Mouse (Mus musculus) mature B cell (primary cell): ENCODE data around the gene Vps45.

ENCODE experiments used
- in situ Hi-C: fragments of 300-500 bp; cut with MboI; formaldehyde crosslinking; loops from 2 replicates; pipeline ENCODE4 v1.14.3; 2019

The Vps45 gene

DNA sequence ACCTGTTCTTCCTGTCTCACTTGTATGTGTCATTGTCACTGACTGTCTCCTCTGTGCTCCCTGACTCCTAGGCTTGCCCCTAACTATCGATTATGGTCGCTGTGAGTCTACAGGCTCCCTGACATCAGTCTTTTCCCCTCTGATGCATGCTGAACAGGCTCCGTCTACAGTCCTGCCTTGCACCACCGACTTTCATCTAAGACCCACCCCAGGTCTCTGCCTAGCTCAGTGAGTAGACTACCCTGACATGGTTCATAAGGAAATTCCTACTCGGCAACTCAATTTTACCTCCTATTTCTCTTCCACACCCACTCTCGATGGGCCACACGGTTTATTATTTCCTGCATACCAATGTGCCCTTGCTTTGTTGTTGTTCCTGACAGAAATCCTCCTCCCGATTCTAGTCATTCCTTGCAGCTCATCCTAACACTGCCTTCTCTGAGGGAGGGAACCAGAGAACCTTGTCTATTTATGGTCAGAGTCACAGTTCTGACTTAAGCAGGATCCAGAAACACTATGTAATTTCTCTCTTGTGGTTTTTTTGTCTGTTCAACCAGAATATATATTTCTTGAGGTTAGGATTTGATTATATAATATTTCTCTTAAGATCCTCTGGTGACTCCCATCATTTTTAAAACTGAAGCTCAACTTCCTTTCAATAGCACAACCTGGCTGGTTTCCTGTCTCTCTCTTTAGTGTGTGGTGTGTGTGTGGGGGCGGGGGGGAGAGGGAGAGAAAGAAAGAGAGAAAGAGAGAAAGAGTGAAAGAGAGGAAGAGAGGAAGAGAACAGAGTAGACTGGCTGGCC lies 18.2 kb downstream of the Vps45 start:
- in situ Hi-C loops: no loop called here

DNA sequence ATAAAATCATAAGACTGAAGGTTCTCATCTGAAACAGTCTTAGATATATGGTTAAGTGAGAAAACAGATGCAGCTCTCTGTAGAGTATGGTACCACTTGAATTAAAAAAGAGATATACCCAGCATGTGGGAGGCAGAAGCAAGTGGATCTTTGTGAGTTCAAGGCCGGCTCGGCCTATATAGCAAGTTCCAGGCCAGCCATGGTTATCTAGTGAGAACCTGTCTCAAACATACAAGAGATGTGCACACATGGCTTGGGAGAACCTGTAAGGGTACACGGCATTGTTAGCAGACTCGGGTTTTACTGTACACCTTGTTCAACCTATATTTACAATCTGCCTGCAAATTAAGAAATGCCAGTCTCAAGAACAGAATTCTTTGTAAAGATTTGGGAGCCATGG lies 19.4 kb downstream of the Vps45 start:
- in situ Hi-C loops: no loop called here

DNA sequence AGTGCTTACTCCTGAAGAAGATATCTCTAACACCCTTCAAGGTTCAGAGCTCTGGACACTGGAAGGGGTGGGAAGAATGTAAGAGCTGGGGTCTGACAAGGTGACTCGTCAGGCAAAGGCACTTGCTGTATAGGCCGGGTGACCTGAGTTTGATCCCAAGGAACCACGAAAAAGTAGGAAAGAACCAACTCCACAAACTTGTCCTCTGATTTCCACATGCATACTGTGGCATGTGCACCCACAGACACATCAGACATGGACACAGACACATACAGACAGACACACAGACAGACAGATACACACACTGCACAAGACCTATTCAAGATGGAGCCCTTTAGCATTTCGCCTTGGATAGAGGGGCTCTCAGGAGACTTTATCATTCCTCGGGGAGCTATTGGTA lies 20.1 kb downstream of the Vps45 start:
- in situ Hi-C loops: no loop called here

DNA sequence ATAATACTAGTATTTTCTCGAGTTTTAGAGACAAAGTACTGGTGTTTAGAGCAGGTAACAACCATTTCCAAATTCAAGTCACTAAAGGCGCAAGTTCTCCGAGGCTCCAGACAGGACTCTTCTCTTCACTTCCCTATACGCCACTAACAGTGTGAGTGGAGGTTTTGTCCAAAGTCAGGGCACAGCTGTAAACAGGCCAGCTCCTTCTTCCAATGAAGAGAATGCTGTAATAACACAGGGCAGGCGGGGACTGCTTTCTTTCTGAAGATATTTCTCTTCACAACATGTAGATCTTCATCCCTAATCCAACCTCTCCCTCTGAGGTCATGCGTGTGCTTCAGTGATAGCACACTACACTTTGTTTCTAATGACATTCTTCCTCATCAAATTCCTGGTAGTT lies 21.5 kb downstream of the Vps45 start:
- in situ Hi-C loops: no loop called here

DNA sequence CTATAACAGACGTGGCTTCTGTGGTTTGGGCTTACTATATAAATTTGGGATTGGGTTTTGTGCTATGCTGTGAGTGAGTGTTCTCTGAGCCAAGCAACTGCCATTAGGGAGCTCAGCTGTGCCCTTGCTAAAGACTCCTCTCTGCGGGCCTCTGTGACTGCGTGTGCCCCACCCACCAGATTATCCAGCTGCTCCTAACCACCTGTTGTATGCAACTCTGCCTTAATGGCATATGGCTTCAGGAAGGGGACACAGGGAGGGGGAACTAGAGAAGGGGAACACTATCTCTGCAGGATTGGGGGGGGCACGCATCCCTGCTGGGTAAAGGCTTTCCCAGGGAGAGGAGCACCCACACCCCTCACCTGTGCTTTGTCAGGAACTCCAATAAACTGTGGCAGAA lies 25.2 kb downstream of the Vps45 start:
- in situ Hi-C loops: no loop called here

DNA sequence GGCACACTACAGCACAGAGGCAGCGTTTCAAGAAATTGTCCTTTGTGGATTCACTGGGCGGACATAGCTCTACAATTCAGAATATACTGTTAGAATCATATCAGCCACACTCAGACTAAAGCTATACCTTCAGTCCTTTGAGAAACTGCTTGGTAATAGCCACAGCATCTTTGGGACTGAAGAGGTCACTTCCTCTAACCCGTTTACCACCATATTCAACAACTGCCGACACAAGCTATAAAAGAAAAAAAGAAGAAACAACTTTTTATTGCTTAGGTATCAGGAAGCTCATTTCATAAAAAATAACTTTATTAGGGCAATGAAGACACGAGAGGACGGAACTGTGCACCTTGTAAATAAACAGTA lies 25.6 kb downstream of the Vps45 start:
- in situ Hi-C loops: no loop called here

DNA sequence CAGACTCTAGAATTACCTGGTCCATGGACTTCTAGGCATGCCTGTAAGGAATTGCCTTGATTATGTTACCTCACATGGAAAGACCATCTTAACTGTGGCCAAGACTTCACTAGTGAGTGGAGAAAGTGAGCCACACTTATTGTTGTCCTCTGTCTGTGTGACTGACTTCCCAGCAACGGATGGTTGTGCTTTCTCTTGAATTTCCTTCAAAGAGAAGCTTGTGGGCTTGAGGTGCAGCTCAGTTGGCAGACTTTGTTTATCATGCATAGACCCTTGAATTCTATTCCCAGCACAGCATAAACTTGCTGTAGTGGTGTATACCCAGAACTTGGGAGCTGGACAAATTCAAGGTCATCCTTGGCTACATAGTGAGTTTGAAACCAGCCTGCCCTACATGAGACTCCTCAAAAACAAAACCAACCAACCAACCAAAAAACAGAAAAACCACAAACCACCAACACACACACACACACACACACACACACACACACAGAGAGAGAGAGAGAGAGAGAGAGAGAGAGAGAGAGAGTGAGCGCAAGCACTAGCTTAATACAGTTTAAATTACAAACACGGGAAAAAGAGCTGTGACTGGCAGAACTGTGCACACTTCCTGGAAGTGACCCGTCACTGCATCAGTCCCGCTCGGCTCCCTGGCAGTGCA lies 26.1 kb downstream of the Vps45 start:
- in situ Hi-C loops: no loop called here

DNA sequence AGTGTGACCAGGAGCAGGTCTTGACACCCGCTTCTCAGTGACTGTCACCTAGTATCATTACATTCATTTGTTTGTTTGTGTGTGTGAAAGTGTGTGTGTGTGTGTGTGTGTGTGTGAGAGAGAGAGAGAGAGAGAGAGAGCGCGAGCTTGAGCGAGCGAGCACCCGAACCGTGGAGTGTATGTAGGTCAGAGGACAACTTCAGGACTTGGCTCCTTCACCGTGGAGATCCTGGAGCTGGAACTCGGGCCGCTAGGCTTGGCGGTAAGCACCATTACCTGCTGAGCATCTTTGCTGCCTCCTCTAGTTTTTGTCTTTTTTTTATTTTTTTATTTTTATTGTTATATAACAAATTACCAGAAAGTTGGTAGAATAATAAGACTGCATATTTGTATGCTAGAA lies 28.5 kb downstream of the Vps45 start:
- in situ Hi-C loops: no loop called here

DNA sequence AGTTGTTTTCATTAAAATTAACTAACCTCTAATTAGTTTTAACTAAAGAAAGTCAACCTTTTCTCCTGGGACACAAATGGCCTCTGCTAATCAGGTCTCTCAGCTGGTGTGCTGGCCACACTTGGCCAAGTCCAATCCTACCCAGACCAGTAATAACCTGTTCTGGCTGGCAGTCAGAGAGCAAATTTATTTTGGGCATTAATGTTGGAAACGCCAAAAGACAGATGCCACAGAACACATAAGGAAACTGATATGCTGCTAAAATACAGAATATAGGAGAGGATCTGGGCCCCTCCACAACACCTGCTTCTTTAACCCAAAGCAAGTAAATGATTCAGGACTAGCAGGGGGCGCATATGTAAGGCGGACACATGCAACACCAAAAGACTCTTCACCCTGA lies 28.9 kb downstream of the Vps45 start:
- in situ Hi-C loops: no loop called here

DNA sequence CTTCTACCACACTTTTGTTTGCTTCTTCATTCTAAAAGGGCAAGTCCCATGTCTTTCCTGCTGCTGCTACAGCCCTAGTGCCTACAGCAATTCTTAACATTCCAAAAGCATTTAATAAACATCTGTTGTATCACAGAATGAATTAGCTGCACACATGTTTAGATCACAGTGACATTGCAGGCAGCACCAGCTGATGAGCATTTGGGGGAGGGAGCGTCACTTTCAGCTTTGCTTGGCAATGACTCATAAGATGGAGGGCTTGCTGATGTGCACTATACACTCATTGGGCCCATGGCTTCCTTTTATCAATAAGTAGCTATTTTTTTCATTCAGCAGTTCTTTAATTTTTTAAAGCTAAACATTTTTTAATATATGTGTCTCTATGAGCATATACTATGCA lies 30.4 kb downstream of the Vps45 start:
- in situ Hi-C loops: no loop called here

DNA sequence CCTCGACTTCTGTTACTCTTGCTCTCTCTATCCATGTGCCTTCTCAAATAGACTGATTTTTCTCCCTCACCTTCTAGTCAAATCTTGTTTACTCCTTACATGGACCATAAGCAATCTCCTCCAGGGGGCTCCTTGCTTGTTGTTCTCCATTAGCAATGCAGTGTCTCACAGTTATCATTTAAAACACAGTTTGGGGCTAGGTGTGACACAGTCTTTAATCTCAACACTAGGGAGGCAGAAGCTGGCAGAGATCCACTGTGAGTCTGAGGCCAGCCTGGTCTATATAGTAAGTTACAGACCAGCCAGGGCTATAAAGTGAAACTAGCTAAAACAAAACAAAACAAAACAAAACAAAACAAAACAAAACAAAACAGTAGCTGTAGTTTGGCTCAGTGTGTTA lies 31.1 kb downstream of the Vps45 start:
- in situ Hi-C loops: no loop called here

DNA sequence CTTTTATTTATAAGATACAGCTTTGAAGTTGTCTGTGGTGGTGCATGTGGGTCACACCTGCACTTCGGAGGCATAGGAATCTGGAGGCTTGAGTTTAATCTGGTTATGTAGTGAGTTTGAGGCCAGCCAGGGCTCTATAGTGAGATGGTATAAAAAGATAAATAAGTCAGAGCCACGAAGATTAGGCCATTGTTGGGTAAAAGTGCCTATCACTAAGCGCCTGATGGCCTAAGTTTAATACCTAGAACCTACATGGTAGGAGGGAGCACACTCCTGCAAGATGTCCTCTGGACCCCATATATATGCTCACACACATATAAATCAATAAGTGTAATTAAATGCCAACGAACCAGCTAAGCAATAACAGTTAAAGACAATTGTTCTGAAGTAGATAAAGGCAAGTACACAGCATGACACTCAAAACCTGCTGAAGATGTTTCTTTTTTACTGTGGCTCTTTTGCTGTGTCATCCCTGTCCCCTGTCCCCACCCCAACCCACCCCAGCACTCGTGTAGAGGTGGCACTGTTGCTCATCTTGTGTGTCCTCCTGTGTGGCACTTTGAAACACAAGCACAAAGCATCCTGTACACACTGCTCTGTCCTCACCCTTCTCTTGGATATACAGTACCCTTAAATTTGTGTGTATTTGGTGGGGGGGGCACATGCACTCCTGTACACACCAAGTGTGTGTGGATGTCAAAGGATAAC lies 36.7 kb downstream of the Vps45 start:
- in situ Hi-C loops: no loop called here

DNA sequence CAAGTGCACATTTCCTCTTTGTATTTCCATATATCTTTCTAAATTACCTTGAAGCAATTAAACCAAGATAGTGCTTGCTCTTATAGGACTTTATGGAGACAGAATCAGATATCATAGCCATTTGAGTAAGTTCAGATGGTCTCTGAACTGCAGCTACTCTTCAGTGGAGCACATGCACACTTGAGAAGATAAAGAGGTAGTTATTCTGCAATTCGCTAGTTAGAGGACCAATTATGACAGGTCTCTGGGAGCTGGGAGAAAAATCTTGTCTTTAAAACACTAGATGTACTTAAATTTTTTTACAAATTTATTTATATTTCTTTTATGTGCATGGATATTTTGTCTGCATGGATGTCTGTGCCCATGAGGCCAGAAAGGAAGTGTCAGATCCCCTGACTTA lies 37.5 kb downstream of the Vps45 start:
- in situ Hi-C loops: no loop called here

DNA sequence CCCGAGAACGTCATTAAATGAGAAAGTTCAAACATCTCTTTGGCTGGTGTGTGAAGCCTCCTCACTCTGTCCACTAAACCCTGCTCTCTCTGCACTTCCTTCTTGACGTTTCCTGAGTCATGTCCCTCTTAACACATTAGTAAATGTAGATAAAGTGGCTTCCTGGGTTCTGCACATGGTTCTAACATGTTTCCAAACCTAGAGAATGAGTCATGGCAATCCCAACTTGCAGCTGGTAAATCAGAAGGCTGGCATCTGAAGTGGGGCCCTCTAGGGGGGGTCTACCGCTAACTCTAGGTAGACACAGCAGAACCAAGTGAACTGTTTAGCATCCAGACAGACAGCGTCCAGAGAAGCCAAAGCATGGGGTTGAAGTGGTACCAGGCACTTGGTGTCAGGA lies 40.8 kb downstream of the Vps45 start:
- in situ Hi-C loops: no loop called here

DNA sequence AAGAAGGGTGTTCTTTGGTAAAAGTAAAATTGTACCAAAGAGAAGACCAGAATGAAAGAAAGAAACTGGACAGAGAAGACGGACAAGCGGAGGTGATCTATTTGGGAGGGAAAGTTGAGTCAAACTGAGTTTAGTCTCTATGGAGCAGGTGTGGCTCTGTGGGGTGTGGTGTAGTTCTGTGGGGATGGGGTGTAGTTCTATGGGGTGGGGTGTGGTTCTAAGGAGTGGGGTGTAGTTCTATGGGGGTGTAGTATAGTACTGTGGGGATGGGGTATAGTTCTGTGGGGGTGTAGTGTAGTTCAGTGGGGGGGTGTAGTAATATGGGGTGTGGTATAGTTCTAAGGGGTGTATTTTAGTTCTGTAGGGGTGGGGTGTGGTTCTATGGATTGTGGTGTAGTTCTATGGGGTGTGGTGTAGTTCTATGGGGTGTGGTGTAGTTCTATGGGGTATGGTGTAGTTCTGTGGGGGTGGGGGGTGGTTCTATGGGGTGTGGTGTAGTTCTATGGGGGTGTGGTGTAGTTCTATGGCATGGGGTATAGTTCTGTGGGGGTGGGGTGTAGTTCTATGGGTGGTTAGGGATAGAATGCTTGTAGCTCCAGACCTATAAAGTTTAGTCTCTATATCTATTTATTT lies 41.9 kb downstream of the Vps45 start:
- in situ Hi-C loops: no loop called here

DNA sequence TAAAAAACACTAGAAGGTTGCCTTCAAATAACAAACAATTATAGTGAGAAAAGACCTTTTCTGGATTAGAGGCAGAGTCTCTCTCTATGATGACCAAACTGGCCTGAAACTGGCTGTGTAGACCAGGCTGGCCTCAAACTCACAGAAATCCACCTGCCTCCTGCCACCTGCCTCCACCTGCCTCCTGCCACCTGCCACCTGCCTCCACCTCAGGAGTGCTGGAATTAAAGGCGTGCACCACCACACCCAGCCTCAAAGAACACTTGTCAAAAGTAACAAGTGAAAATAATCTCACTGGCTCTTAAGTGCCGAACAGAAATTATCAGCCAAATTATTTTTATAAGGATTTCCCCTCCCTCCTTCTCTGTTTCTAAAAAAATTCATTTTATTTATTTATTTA lies 42.6 kb downstream of the Vps45 start:
- in situ Hi-C loops: no loop called here

DNA sequence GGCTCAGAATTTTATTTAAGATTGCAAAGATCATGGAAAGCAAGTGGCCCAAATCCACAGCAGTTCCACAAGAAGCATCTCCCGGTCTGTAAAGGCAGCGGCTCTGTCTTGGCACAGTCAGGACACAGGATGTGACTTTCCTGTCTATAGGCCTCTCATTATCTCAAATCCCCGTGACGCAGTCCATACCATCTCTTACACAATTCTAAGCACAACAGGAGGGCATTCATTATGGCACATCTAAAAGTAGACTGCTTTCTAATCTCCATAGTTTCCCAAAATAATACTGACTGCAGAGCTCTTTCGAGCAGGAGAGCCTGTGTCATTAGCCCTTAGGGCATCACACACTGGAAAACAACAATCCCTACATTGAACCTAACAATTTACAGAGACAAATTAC lies 45.5 kb downstream of the Vps45 start:
- in situ Hi-C loops: no loop called here

DNA sequence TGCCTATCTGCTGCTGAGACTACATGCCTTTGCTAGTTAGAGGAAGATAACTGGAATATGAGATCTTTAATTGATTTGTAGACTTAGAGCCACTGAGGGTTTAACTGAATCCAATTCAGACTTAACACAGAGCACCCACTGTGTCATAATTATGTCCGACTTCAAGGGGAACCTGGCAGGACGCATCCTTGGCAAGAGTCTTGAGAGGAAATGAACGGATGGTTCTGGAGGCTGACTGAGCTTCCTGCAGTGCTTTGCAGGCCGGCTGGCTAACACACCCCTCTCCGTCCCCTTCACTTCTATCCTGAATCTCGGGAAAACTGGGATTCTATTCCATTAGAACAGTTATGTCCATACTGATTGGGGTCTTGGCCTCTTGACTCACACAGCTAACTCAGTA lies 49.8 kb downstream of the Vps45 start:
- in situ Hi-C loops: no loop called here

DNA sequence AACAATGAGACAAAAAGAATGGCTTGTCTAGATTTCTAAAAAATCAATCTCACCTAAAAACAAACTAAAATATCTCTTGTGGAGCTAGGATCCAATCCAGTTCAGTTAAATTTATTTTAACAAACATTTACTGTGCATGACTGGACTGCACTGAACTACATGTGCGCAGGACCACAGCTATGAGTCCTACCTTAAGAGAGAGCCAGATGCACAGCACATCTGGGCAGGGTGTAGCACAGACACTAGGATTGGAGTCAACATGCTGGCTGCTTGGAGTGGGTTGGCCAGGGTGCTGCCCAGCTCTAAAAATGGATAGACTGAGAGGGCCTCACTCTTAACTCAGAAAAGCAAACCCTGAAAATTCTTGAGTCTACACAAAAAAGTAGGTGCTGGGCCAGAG lies 56.7 kb downstream of the Vps45 start:
- in situ Hi-C loops: no loop called here

DNA sequence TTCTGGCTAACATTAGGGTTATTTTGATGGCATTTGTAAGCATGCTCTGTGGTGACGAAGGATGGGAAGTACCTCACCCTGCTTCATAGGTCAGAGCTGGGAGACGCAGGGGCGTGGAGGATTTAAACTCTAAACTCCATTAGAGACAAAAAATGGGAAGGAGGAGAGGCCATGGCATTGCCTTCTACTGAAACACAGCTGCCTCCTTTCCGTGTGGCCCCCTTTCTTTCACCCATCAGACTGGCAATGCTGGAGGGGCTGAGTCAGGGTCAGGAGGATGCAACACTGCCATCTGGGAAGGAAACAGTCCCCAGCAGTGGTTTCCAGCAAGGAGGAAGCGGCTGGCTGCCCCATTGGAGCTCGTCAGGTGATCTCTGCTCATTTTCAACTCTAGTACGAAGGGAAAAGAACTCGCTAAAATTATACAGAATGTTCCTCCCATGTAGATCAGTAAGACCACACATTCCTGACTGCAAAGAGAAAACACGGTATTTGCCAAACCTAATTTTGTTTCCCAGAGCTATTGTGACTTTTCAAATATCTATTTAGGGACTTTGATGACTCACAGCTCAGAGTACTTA lies 57.3 kb downstream of the Vps45 start:
- in situ Hi-C loops: no loop called here

DNA sequence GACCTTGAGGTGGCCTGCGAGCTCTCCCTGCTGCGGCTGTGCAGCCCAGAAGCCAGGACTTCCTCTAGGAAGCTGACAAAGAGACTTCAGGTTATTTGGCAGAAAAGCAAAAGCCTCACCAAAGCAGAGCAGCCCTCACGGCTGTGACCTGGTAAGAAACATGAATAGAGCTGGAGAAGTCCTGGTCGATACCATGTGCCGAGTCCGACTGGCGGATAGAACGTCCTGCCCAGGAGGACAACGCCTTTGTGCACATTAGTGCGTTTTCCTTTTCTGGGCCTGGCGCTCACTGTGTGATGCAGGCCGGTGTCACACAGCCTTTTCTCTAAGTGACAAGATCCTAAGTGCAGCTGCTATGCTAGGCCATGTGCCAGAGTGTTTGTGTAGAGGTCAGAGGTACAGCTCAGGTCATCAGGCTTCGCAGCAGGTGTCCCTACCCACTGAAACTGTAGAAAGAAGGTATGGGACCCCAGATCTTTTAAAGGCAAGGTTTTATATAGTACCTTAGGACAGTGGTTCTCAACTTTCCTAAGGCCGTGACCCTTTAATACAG lies 58.1 kb downstream of the Vps45 start:
- in situ Hi-C loops: no loop called here
